Mouse (Mus musculus) brain, adult 2 months (tissue): ENCODE data around the gene Zfp109.

ENCODE experiments used
- DNase-seq: peaks from one replicate; pipeline ENCODE4 v3.0.0; 2011; ENCODE audit warnings: low read depth, low spot score

Zfp109 gene

GRCm38 (mm10) chr7:24208282-24208886, 29.0 kb downstream of the Zfp109 start:
- DNase-seq: no peak

GRCm38 (mm10) chr7:24207488-24208261, 29.7 kb downstream of the Zfp109 start:
- DNase-seq: peak; percentile 97

- peak; percentile 1 for DNase-seq
Observed at GRCm38 (mm10) chr7:24196961-24197360, 40.4 kb downstream of the Zfp109 start.

GRCm38 (mm10) chr7:24193157-24193556, 44.2 kb downstream of the Zfp109 start:
- no peak for DNase-seq

GRCm38 (mm10) chr7:24191361-24191760, 46.0 kb downstream of the Zfp109 start:
- no peak for DNase-seq

GRCm38 (mm10) chr7:24189571-24189944, 47.8 kb downstream of the Zfp109 start:
- no peak for DNase-seq

- no peak for DNase-seq
Observed at GRCm38 (mm10) chr7:24188901-24189570, 48.3 kb downstream of the Zfp109 start.

- DNase-seq: no peak
Observed at GRCm38 (mm10) chr7:24187611-24188010, 49.7 kb downstream of the Zfp109 start.
